Mouse (Mus musculus) heart, postnatal 0 days (tissue): ENCODE results near the gene Ang5.

Experiments
- CTCF ChIP-seq: IDR thresholded peaks from 2 replicates; pipeline ENCODE4 v1.5.1; 2016; ENCODE audit warnings: antibody characterized with exemption, control low read depth, low read depth
- EP300 ChIP-seq: IDR thresholded peaks from 2 replicates; pipeline ENCODE4 v1.6.1; 2016; ENCODE audit warnings: antibody characterized with exemption, low read depth

- TF ChIP-seq CTCF (no peak), EP300 (no peak)
These were observed 26.6 kb downstream of the Ang5 start for GRCm38 (mm10) chr14:43983454-43983853.
